Mouse (Mus musculus) MEL (cell line): ENCODE data around the gene Cds2. TPM values are rescaled to one million over a fixed set of nuclear protein-coding genes. Genes with fewer than 3 reads are reported as not detected.

Experiments used
- DNase-seq: peaks from one replicate; pipeline ENCODE4 v3.0.0; 2011; ENCODE audit warnings: low read depth, low spot score
- H3K27ac ChIP-seq: 2 replicates; pipeline ENCODE4 v1.5.1; 2012; ENCODE audit warnings: low read depth, mild to moderate bottlenecking, control low read depth, low read length, moderate library complexity; ENCODE audit not compliant: control insufficient read depth
- H3K27me3 ChIP-seq, 2 experiments: fragments of 150-350 bp in 1 of 2; sonication (generic) in 1 of 2; 2 replicates each; pipeline ENCODE4 v1.6.1; 2012; ENCODE audit warnings: low read length in 2 of 2, mild to moderate bottlenecking in 2 of 2, improper control_type of control experiment in 1 of 2, moderate library complexity in 1 of 2; ENCODE audit not compliant: insufficient read depth in 2 of 2, control insufficient read depth in 1 of 2
- H3K36me3 ChIP-seq, 2 experiments: 2 replicates each; pipeline ENCODE4 v1.6.1; 2012 to 2014; ENCODE audit warnings: low read length in 2 of 2, improper control_type of control experiment in 1 of 2, inconsistent platforms in 1 of 2, mild to moderate bottlenecking in 1 of 2; ENCODE audit not compliant: insufficient read depth in 2 of 2, control insufficient read depth in 1 of 2
- H3K4me1 ChIP-seq, 2 experiments: fragments of 150-350 bp in 1 of 2; sonication (generic) in 1 of 2; 2 replicates each; pipeline ENCODE4 v1.6.1; 2012; ENCODE audit warnings: low read length in 2 of 2, improper control_type of control experiment in 1 of 2, mild to moderate bottlenecking in 1 of 2; ENCODE audit not compliant: insufficient read depth in 2 of 2, control insufficient read depth in 1 of 2
- H3K4me3 ChIP-seq, 2 experiments: fragments of 150-350 bp in 1 of 2; sonication (generic) in 1 of 2; 2 replicates each; pipeline ENCODE4 v1.5.1; 2012; ENCODE audit warnings: low read depth in 2 of 2, low read length in 2 of 2, mild to moderate bottlenecking in 2 of 2, moderate library complexity in 2 of 2, control low read depth in 1 of 2, improper control_type of control experiment in 1 of 2; ENCODE audit not compliant: control insufficient read depth in 1 of 2, insufficient read depth in 1 of 2
- H3K79me2 ChIP-seq: 2 replicates; pipeline ENCODE4 v1.6.1; 2012; ENCODE audit warnings: mild to moderate bottlenecking, low read length, moderate library complexity; ENCODE audit not compliant: control insufficient read depth, poor library complexity, insufficient read depth
- H3K9ac ChIP-seq: 2 replicates; pipeline ENCODE4 v1.6.1; 2012; ENCODE audit warnings: low read depth, mild to moderate bottlenecking, control low read depth, low read length, moderate library complexity; ENCODE audit not compliant: control insufficient read depth, poor library complexity, severe bottlenecking
- H3K9me3 ChIP-seq: fragments of 150-350 bp; sonication (generic); replicated peaks from 2 replicates; pipeline ENCODE4 v1.6.1; 2012; ENCODE audit warnings: mild to moderate bottlenecking, low read length, improper control_type of control experiment, moderate library complexity; ENCODE audit not compliant: insufficient read depth
- BHLHE40 ChIP-seq: IDR thresholded peaks from 2 replicates; pipeline ENCODE4 v1.6.1; 2012; ENCODE audit warnings: low read depth, mild to moderate bottlenecking, inconsistent platforms, low read length, improper control_type of control experiment, borderline replicate concordance
- CHD1 ChIP-seq: IDR thresholded peaks from 2 replicates; pipeline ENCODE4 v1.6.1; 2012; ENCODE audit warnings: low read depth, mild to moderate bottlenecking, inconsistent platforms, low read length, improper control_type of control experiment
- CHD2 ChIP-seq: IDR thresholded peaks from 2 replicates; pipeline ENCODE4 v1.6.1; 2011; ENCODE audit warnings: low read length, improper control_type of control experiment
- CTCF ChIP-seq, 3 experiments: IDR thresholded peaks in 2 of 3; conservative IDR thresholded peaks in 1 of 3; 2 replicates each; pipeline ENCODE4 v1.5.1; 2011 to 2012; ENCODE audit warnings: low read length in 3 of 3, low read depth in 2 of 3, mild to moderate bottlenecking in 2 of 3, improper control_type of control experiment in 1 of 3, inconsistent platforms in 1 of 3, mixed read lengths in 1 of 3, moderate library complexity in 1 of 3; ENCODE audit not compliant: control insufficient read depth in 1 of 3, insufficient read depth in 1 of 3, poor library complexity in 1 of 3, severe bottlenecking in 1 of 3
- E2F4 ChIP-seq: IDR thresholded peaks from 2 replicates; pipeline ENCODE4 v1.6.1; 2011; ENCODE audit warnings: low read depth, low read length, improper control_type of control experiment, borderline replicate concordance
- ELF1 ChIP-seq: IDR thresholded peaks from 2 replicates; pipeline ENCODE4 v1.6.1; 2014; ENCODE audit warnings: low read depth, mild to moderate bottlenecking, inconsistent platforms, low read length, improper control_type of control experiment, moderate library complexity
- EP300 ChIP-seq, 2 experiments: IDR thresholded peaks; 2 replicates each; pipeline ENCODE4 v1.6.1; 2011; ENCODE audit warnings: improper control_type of control experiment in 2 of 2, low read length in 2 of 2, low read depth in 1 of 2, mild to moderate bottlenecking in 1 of 2
- GATA1 ChIP-seq: IDR thresholded peaks from 2 replicates; pipeline ENCODE4 v1.6.1; 2011; ENCODE audit warnings: low read depth, low read length, improper control_type of control experiment
- HCFC1 ChIP-seq: IDR thresholded peaks from 2 replicates; pipeline ENCODE4 v1.6.1; 2012; ENCODE audit warnings: low read depth, mild to moderate bottlenecking, inconsistent platforms, low read length, improper control_type of control experiment, moderate library complexity
- JUND ChIP-seq: IDR thresholded peaks from 2 replicates; pipeline ENCODE4 v1.6.1; 2011; ENCODE audit warnings: low read depth, mild to moderate bottlenecking, improper control_type of control experiment, low read length
- KAT2A ChIP-seq: conservative IDR thresholded peaks from 2 replicates; pipeline ENCODE4 v1.6.1; 2012; ENCODE audit warnings: low read depth, low read length, improper control_type of control experiment, inconsistent platforms
- MAX ChIP-seq: IDR thresholded peaks from 2 replicates; pipeline ENCODE4 v1.6.1; 2011; ENCODE audit warnings: low read length, improper control_type of control experiment
- MEF2A ChIP-seq: IDR thresholded peaks from 2 replicates; pipeline ENCODE4 v1.6.1; 2014; ENCODE audit warnings: low read depth, mild to moderate bottlenecking, inconsistent platforms, low read length, improper control_type of control experiment; ENCODE audit not compliant: poor library complexity, insufficient replicate concordance, severe bottlenecking; ENCODE audit errors: extremely low read depth
- MYB ChIP-seq: IDR thresholded peaks from 2 replicates; pipeline ENCODE4 v1.6.1; 2011; ENCODE audit warnings: mild to moderate bottlenecking, low read depth, low read length, improper control_type of control experiment
- MYC ChIP-seq: IDR thresholded peaks from 2 replicates; pipeline ENCODE4 v1.6.1; 2011; ENCODE audit warnings: low read depth, mild to moderate bottlenecking, low read length, improper control_type of control experiment, moderate library complexity
- NELFE ChIP-seq: IDR thresholded peaks from 2 replicates; pipeline ENCODE4 v1.6.1; 2011; ENCODE audit warnings: low read depth, low read length, improper control_type of control experiment
- POLR2A ChIP-seq, 2 experiments: IDR thresholded peaks; 2 replicates each; pipeline ENCODE4 v1.6.1; 2011 to 2012; ENCODE audit warnings: low read length in 2 of 2, mild to moderate bottlenecking in 2 of 2, control low read depth in 1 of 2, improper control_type of control experiment in 1 of 2, low read depth in 1 of 2, moderate library complexity in 1 of 2; ENCODE audit not compliant: control insufficient read depth in 1 of 2, insufficient read depth in 1 of 2, poor library complexity in 1 of 2
- POLR2AphosphoS2 ChIP-seq: IDR thresholded peaks from 2 replicates; pipeline ENCODE4 v1.6.1; 2011; ENCODE audit warnings: low read length, improper control_type of control experiment
- RAD21 ChIP-seq: IDR thresholded peaks from 2 replicates; pipeline ENCODE4 v1.6.1; 2011; ENCODE audit warnings: mild to moderate bottlenecking, low read depth, low read length, improper control_type of control experiment
- RCOR1 ChIP-seq: IDR thresholded peaks from 2 replicates; pipeline ENCODE4 v1.6.1; 2012; ENCODE audit warnings: low read depth, mild to moderate bottlenecking, inconsistent platforms, low read length, improper control_type of control experiment
- SIN3A ChIP-seq: IDR thresholded peaks from 2 replicates; pipeline ENCODE4 v1.6.1; 2012; ENCODE audit warnings: low read length, improper control_type of control experiment, inconsistent platforms
- SMC3 ChIP-seq: IDR thresholded peaks from 2 replicates; pipeline ENCODE4 v1.6.1; 2011; ENCODE audit warnings: low read depth, low read length, improper control_type of control experiment
- TCF12 ChIP-seq: IDR thresholded peaks from 2 replicates; pipeline ENCODE4 v1.6.1; 2014; ENCODE audit warnings: low read depth, mild to moderate bottlenecking, inconsistent platforms, low read length, improper control_type of control experiment, moderate library complexity
- UBTF ChIP-seq: IDR thresholded peaks from 2 replicates; pipeline ENCODE4 v1.6.1; 2012; ENCODE audit warnings: low read depth, mild to moderate bottlenecking, inconsistent platforms, low read length, improper control_type of control experiment, moderate library complexity, borderline replicate concordance; ENCODE audit not compliant: insufficient read depth
- USF1 ChIP-seq: IDR thresholded peaks from 2 replicates; pipeline ENCODE4 v1.6.1; 2014; ENCODE audit warnings: low read depth, mild to moderate bottlenecking, inconsistent platforms, low read length, improper control_type of control experiment, moderate library complexity
- ZC3H11A ChIP-seq: IDR thresholded peaks from 2 replicates; pipeline ENCODE4 v1.6.1; 2012; ENCODE audit warnings: low read depth, mild to moderate bottlenecking, inconsistent platforms, low read length, improper control_type of control experiment
- polyA plus RNA-seq, 2 experiments: library from polyadenylated mRNA; stranded (reverse) in 1 of 2; unstranded in 1 of 2; fragments of >175 nt in 1 of 2; fragments of >200 nt in 1 of 2; gene quantifications; 2 replicates each; pipeline versions ENCODE4 v1.2.1 to v1.2.4; 2012; ENCODE audit warnings: low replicate concordance in 2 of 2, low read depth in 1 of 2; ENCODE audit not compliant: insufficient read length in 2 of 2, insufficient read depth in 1 of 2, missing spikeins in 1 of 2
- total RNA-seq: library from RNA; depleted of rRNA; stranded (reverse); fragments of 300-350 nt; gene quantifications from 2 replicates; pipeline ENCODE4 v1.2.3, GENCODE M21; 2012

Cds2 gene
- total and polyA plus RNA-seq, 3 experiments, result 8.8 to 28.5 TPM; not detected in 1

- no peak for TF ChIP-seq KAT2A
- TF ChIP-seq UBTF, result no peak
Observed at GRCm38 (mm10) chr2:132247539-132248313, 15.2 kb upstream of the Cds2 start, which contains the start of gene Tmem230 (continued).

- Histone ChIP-seq H3K27me3 (no peaks in the 10 kb centered on the region), H3K27ac (peak overlapping the region; percentile 85), H3K4me3 (peak overlapping the region; percentile 49 to 91), H3K4me1 (no peaks in the 10 kb centered on the region; a peak in 1 of 4 replicates)
- TF ChIP-seq ELF1, result no peak
- TF ChIP-seq CHD1, result peak; percentile 92; the same call in 1 of the 2 replicates
- TF ChIP-seq, all 39 proteins: peak for 1
- Histone ChIP-seq H3K9me3 (no peaks in the 10 kb centered on the region), H3K9ac (peak overlapping the region; percentile 95), H3K36me3 (peaks cover 12 to 35% of the 10 kb centered on the region in 2 experiments), H3K79me2 (peaks cover 22% of the 10 kb centered on the region)
- DNase-seq, result no peak
Observed at GRCm38 (mm10) chr2:132251911-132252310, 11.0 kb upstream of the Cds2 start.

- Histone ChIP-seq H3K27me3 (no peaks in the 10 kb centered on the region), H3K36me3 (peaks cover 12 to 35% of the 10 kb centered on the region in 2 experiments), H3K4me1 (no peaks in the 10 kb centered on the region; a peak in 1 of 4 replicates), H3K9me3 (no peaks in the 10 kb centered on the region), H3K79me2 (peaks cover 22% of the 10 kb centered on the region), H3K4me3 (peak within 1 kb of the TSS; percentile 73 to 91), H3K9ac (peak within 1 kb of the TSS; percentile 95), H3K27ac (peak within 1 kb of the TSS; percentile 89)
- DNase-seq, result peak; percentile 99
- TF ChIP-seq HCFC1 (peak; percentile 72), CTCF (IDR thresholded peaks at IDR 0.05 in 2 of 3, conservative IDR thresholded peaks at IDR 0.05 in 1 of 3; ENCODE audit: control insufficient read depth in 1 of 3, insufficient read depth in 1 of 3, low read depth in 2 of 3, low read length in 3 of 3, poor library complexity in 1 of 3, severe bottlenecking in 1 of 3) (no peak), SMC3 (no peak), CHD2 (no peak), MAX (peak; percentile 78), NELFE (peak; percentile 98), EP300 (IDR thresholded peaks at IDR 0.05; ENCODE audit: low read depth in 1 of 2, low read length in 2 of 2) (no peak), USF1 (peak; percentile 80), SIN3A (peak; percentile 86), TCF12 (no peak; the same call in none of the 2 replicates), MEF2A (no peak), MYB (no peak), RCOR1 (no peak), RAD21 (no peak), ZC3H11A (no peak), CHD1 (no peak), E2F4 (peak; percentile 100), MYC (peak; percentile 81), POLR2AphosphoS2 (peak; percentile 98), JUND (no peak), GATA1 (no peak), POLR2A (IDR thresholded peaks at IDR 0.05; ENCODE audit: control insufficient read depth in 1 of 2, insufficient read depth in 1 of 2, low read depth in 1 of 2, low read length in 2 of 2, poor library complexity in 1 of 2) (peak; percentile 91 to 95), BHLHE40 (no peak)
Observed at GRCm38 (mm10) chr2:132252542-132253528, 10.1 kb upstream of the Cds2 start, which contains the start of gene Pcna. Pcna (minus strand) TSS chr2:132253314.
